Mouse (Mus musculus) kidney, embryonic 16.5 days (tissue): ENCODE measurements around the gene Ccdc114. TPM values are rescaled to one million over a fixed set of nuclear protein-coding genes. Genes with fewer than 3 reads are reported as not detected.
"Not testable (repeated sequence)": the region's sequence is repeated elsewhere in the genome, so short reads cannot be mapped to it uniquely, and the experiment has no call there.

Experiments
- ATAC-seq: fragments of 200-750 bp; cut with Nextera tagmentation; 2 replicates; pipeline ENCODE4 v1.8.0; 2017; ENCODE audit warnings: moderate TSS enrichment; ENCODE audit not compliant: low FRiP score, low TSS enrichment
- H3K27ac ChIP-seq: fragments of 300-500 bp; sonication (generic); 2 replicates; pipeline ENCODE4 v1.5.1; 2014; ENCODE audit warnings: low read length
- H3K27me3 ChIP-seq: fragments of 300-500 bp; sonication (generic); 2 replicates; pipeline ENCODE4 v1.6.1; 2014; ENCODE audit warnings: low read length, control low read depth, mixed read lengths; ENCODE audit not compliant: insufficient read depth
- H3K36me3 ChIP-seq: fragments of 300-500 bp; sonication (generic); 2 replicates; pipeline ENCODE4 v1.6.1; 2014; ENCODE audit warnings: low read length, control low read depth, mixed read lengths; ENCODE audit not compliant: insufficient read depth
- H3K4me1 ChIP-seq: fragments of 300-500 bp; sonication (generic); 2 replicates; pipeline ENCODE4 v1.6.1; 2014; ENCODE audit warnings: low read length, control low read depth, mixed read lengths; ENCODE audit not compliant: insufficient read depth
- H3K4me2 ChIP-seq: fragments of 300-500 bp; sonication (generic); replicated peaks from 2 replicates; pipeline ENCODE4 v1.6.1; 2014; ENCODE audit warnings: low read depth, low read length
- H3K4me3 ChIP-seq: fragments of 300-500 bp; sonication (generic); 2 replicates; pipeline ENCODE4 v1.5.1; 2014; ENCODE audit warnings: mild to moderate bottlenecking, low read length
- H3K9ac ChIP-seq: fragments of 300-500 bp; sonication (generic); replicated peaks from 2 replicates; pipeline ENCODE4 v1.6.1; 2014; ENCODE audit warnings: low read length
- H3K9me3 ChIP-seq: fragments of 300-500 bp; sonication (generic); 2 replicates; pipeline ENCODE4 v1.6.1; 2016; ENCODE audit warnings: low read length, control low read depth
- WGBS: fragments of 180-500 bp; shearing (Covaris S2); extraction: QIAGEN DNeasy Blood & Tissue Kit; methylation state at CpG from one replicate; pipeline ENCODE4 v1.1.7; 2014; 5-methylcytosine and 5-hydroxymethylcytosine counted together
- polyA plus RNA-seq: library from polyadenylated mRNA; unstranded; fragments of >200 nt; fragmentation: Nextera tagmentation; extraction: Ambion mirVana; gene quantifications from 2 replicates; pipeline ENCODE4 v1.2.1, GENCODE M21; 2015

The Ccdc114 gene
- polyA plus RNA-seq, 1 experiment from 2014 or later, result 11.7 TPM

DNA sequence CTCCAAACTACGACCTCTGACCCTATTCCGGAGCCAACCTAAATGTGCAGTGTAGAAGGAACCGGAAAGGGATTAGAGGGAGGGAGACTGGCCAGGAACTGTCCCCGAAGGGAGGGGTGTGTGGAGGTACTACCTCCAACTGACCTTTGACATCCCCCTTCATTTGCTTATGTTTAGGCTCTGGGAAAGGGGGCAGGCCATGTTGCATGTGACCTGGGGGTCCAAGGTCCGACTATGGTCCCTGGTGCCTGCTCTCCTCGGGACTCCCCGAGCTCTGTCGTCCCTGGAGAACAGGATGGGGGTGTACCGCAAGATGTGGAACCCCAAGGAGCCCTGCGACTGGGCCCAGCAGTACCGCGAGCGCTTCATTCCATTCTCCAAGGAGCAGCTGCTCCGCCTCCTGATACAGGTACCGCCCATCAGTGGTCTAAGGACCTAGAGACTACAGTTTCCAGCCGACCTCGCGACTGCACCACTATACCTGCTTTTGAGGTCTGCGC lies 26.6 kb upstream of the Ccdc114 start:
- Histone ChIP-seq H3K4me2 (peak overlapping the region; percentile 83), H3K9ac (peak overlapping the region; percentile 76), H3K4me3 (peak overlapping the region; percentile 58), H3K36me3 (no peaks in the 10 kb centered on the region), H3K27ac (peak overlapping the region; percentile 88), H3K9me3 (no peaks in the 10 kb centered on the region), H3K4me1 (peaks cover 6% of the 10 kb centered on the region), H3K27me3 (no peaks in the 10 kb centered on the region)
- ATAC-seq, result peak; percentile 75
- WGBS, result 1% methylated on average over 19 of the region's 19 CpGs

- Histone ChIP-seq H3K27ac (peak overlapping the region; percentile 88; the same call in 1 of the 2 replicates), H3K9ac (peak overlapping the region; percentile 76; the same call in 1 of the 2 replicates), H3K4me2 (peak overlapping the region; percentile 83)
- not testable (repeated sequence) for H3K4me1 ChIP-seq, H3K36me3 ChIP-seq, H3K27me3 ChIP-seq, H3K9me3 ChIP-seq, H3K4me3 ChIP-seq, ATAC-seq
- WGBS, result 50% methylated on average over 4 of the region's 4 CpGs
These were observed 25.7 kb upstream of the Ccdc114 start for GRCm38 (mm10) chr7:45898125-45898524.

GRCm38 (mm10) chr7:45901562-45901961 lies 22.3 kb upstream of the Ccdc114 start:
- no peak overlapping the region for H3K4me2 ChIP-seq
- no peak overlapping the region for H3K4me3 ChIP-seq
- no peak overlapping the region for H3K9ac ChIP-seq
- no peak for ATAC-seq
- 56% methylated on average over 5 of the region's 5 CpGs for WGBS
- no peaks in the 10 kb centered on the region for H3K9me3 ChIP-seq
- H3K36me3 ChIP-seq, result no peaks in the 10 kb centered on the region
- H3K27ac ChIP-seq, result no peak overlapping the region
- peaks cover 6% of the 10 kb centered on the region for H3K4me1 ChIP-seq
- H3K27me3 ChIP-seq, result no peaks in the 10 kb centered on the region

GRCm38 (mm10) chr7:45902481-45903002 lies 21.3 kb upstream of the Ccdc114 start:
- Histone ChIP-seq H3K9ac (no peak overlapping the region), H3K4me2 (no peak overlapping the region), H3K4me1 (peaks cover 5% of the 10 kb centered on the region), H3K9me3 (no peaks in the 10 kb centered on the region), H3K36me3 (no peaks in the 10 kb centered on the region), H3K27me3 (no peaks in the 10 kb centered on the region), H3K4me3 (no peak overlapping the region), H3K27ac (no peak overlapping the region)
- no peak for ATAC-seq
- WGBS, result 69% methylated on average over 12 of the region's 12 CpGs

- Histone ChIP-seq H3K36me3 (peaks cover 16% of the 10 kb centered on the region), H3K27me3 (no peaks in the 10 kb centered on the region), H3K9ac (no peak overlapping the region), H3K9me3 (no peaks in the 10 kb centered on the region), H3K4me2 (no peak overlapping the region), H3K27ac (no peak overlapping the region), H3K4me3 (no peak overlapping the region), H3K4me1 (no peaks in the 10 kb centered on the region)
- 84% methylated on average over 9 of the region's 9 CpGs for WGBS
- no peak for ATAC-seq
These were observed 17.2 kb upstream of the Ccdc114 start for GRCm38 (mm10) chr7:45906622-45907021.

DNA sequence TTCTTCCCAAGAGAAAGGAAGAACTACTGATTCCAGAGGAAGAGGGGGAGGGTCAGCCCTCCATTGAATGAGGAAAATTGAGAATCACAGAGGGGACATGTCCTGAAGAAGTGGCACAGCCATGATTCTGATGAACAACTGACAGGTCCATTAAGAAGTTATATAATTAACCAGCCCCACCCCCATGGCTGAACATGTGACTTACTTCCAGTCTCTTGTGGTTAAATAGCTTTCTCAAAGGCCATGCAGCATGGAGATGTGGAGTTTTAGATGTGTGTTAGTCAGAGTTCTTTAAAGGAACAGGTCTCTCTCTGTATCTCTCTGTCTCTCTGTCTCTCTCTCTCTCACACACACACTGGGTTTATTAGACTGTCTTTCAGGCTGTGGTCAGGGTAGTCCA lies 15.5 kb upstream of the Ccdc114 start:
- no peaks in the 10 kb centered on the region for H3K27me3 ChIP-seq
- no peaks in the 10 kb centered on the region for H3K4me1 ChIP-seq
- H3K9me3 ChIP-seq, result no peaks in the 10 kb centered on the region
- ATAC-seq, result no peak
- no peak overlapping the region for H3K4me2 ChIP-seq
- H3K27ac ChIP-seq, result no peak overlapping the region
- H3K4me3 ChIP-seq, result no peak overlapping the region
- peaks cover 16% of the 10 kb centered on the region for H3K36me3 ChIP-seq
- no peak overlapping the region for H3K9ac ChIP-seq

- Histone ChIP-seq H3K4me2 (no peak overlapping the region), H3K9me3 (no peaks in the 10 kb centered on the region), H3K27ac (no peak overlapping the region), H3K27me3 (no peaks in the 10 kb centered on the region), H3K4me3 (no peak overlapping the region), H3K9ac (no peak overlapping the region), H3K36me3 (peaks cover 16% of the 10 kb centered on the region), H3K4me1 (no peaks in the 10 kb centered on the region)
- no peak for ATAC-seq
- 95% methylated on average over 16 of the region's 16 CpGs for WGBS
These were observed 14.7 kb upstream of the Ccdc114 start for GRCm38 (mm10) chr7:45909145-45909544.

DNA sequence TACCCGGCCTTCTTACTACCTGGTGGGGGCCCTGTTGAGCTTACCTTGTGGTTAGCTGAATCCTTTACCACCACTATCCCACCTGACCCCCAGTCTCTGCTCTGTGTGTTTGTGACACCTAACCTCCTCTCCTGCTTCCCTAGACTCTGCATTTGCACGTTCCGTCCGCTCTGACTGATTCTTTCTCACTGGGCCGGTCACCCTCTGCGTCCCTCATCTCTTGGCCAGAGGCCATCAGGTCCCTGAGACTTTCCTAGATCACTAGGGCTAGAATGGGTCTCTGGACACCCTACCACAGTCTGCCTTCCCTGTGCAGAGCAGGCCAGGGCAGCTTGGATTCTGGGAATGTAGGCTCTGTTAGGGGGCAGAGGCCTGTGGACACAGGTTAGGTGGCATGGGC lies 9.8 kb upstream of the Ccdc114 start:
- ATAC-seq, result no peak
- 88% methylated on average over 6 of the region's 6 CpGs for WGBS

GRCm38 (mm10) chr7:45915011-45915410 lies 8.9 kb upstream of the Ccdc114 start:
- Histone ChIP-seq H3K27ac (no peak overlapping the region), H3K4me2 (no peak overlapping the region), H3K27me3 (no peaks in the 10 kb centered on the region), H3K36me3 (peaks cover 6% of the 10 kb centered on the region), H3K9me3 (no peaks in the 10 kb centered on the region), H3K9ac (no peak overlapping the region), H3K4me1 (peaks cover 36% of the 10 kb centered on the region), H3K4me3 (no peak overlapping the region)
- no peak for ATAC-seq
- 89% methylated on average over 5 of the region's 5 CpGs for WGBS

More for the DNA sequence above, 9.8 kb upstream of the Ccdc114 start:
- Histone ChIP-seq H3K4me3 (no peak overlapping the region), H3K27ac (no peak overlapping the region), H3K36me3 (peaks cover 14% of the 10 kb centered on the region), H3K27me3 (no peaks in the 10 kb centered on the region), H3K4me2 (no peak overlapping the region), H3K9ac (0 out of 2 replicates have a peak overlapping the region, but pooled peaks have one; percentile 11), H3K9me3 (no peaks in the 10 kb centered on the region), H3K4me1 (peaks cover 26% of the 10 kb centered on the region)

DNA sequence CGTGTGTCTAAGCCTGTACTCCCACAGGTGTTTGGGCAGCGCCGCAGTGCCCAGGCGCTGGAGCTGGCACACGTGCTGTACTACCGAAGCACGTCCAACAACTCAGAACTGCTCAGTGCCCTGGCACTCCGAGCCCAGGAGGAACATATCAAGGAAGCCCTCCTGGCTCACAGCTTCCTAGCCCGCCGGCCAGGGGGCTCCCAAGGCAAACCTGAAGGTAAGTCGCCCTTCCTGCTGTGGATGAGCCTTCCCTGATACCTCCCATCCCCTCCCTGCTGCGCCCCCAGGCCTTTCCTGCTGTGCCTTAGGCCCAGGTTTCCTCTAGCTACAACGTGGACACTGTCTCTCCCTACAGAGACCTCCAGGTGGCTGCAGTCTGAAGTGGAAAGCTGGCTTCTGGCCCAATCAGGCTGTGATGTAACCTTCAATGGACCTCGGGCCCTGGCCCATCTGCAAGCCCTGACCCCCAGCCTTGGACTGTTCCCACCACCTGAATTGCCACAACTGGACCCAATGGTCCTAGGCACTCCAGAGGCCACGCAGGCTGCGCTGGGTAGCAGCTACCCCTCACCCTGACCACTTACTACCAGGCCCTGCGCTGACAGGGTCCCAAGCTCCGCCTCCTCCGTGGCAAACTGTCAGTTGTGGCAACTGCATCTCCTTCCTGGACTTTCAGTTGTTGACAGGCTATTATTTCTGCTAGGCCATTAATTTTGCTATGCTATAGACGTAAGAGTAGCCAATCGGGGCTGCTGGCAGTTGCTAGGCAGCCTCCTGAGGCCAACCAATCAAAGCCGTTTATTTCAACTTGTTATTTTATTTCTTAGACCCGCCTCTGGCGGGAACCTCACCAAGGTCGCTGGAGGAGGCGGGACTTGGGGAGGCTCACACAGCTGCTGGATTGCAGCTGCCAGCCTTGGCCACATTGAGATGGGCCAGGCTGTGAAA lies 7.5 kb upstream of the Ccdc114 start:
- Histone ChIP-seq H3K36me3 (0 out of 2 replicates have a peak, but pooled peaks cover 2% of the 10 kb centered on the region), H3K4me3 (peak overlapping the region; percentile 35), H3K9me3 (no peaks in the 10 kb centered on the region), H3K9ac (peak overlapping the region; percentile 62), H3K4me1 (peaks cover 48% of the 10 kb centered on the region), H3K27me3 (no peaks in the 10 kb centered on the region), H3K4me2 (peak overlapping the region; percentile 49), H3K27ac (peak overlapping the region; percentile 87)
- 36% methylated on average over 26 of the region's 26 CpGs for WGBS
- peak; percentile 77 for ATAC-seq
